Mouse (Mus musculus) adipocyte (in vitro differentiated cells): ENCODE measurements around the gene 4933402J07Rik.

ENCODE experiments used
- DNase-seq: peaks from one replicate; pipeline ENCODE4 v3.0.0-alpha.2; 2016; ENCODE audit warnings: low spot score

4933402J07Rik gene

DNA sequence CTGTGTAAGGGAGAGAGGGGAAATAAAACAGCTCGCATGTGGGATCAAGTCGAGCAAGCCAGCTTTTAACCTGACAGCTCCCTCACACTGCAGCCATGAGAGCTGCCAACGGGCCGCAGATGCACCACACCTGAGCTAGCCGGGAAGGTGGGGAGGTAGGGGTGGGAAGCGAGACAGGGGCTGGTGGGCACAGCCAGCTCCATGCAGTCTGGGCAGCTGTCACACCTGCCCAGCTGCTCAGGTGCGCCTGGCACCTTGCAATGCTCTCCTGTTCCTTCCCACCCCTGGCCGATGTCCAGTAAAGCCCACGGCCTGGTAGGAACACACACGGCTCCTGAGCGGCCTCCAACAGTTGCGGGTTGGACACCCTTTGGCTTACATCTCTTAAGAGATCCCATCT, 57.5 kb downstream of the 4933402J07Rik start:
- no peak for DNase-seq

DNA sequence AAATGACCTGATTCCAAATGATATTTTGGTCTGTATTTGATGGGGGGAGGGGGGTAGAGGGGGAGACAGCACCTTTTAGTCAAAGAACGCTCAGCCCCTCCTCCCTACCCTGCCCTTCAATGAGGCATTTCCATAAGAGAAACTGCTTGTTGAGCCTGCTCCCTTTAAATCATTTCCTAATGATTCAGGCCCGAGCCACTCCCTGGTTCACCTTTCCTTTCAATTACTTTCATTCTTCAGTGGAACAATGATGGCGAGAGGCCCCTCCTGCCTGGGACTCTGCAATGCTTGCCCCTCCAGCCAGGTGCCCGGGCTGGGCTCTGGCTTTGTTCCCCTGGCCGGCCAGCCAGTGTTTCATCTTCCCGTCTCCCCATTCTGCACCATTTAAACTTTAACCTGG, 66.0 kb downstream of the 4933402J07Rik start:
- DNase-seq, result no peak

DNA sequence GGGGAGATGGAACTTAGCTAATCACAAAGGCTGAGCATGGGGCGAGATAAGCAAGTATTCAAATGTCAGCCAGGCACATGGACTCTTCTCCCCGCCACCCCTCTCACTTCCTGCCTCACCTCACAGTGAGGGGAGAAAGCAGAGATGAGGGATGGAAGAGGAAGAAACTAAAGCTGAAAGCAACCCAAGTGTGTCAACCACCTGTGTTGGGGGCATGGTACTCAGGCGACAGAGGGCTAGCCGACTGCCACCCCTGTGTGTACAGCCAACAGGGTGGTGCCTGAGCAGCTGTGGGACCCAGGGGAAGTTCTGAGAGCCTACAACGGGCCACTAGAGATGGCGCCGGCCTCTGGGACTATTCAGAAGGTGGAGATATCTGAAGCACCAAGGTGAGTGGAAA, 68.1 kb downstream of the 4933402J07Rik start:
- DNase-seq, result no peak

DNA sequence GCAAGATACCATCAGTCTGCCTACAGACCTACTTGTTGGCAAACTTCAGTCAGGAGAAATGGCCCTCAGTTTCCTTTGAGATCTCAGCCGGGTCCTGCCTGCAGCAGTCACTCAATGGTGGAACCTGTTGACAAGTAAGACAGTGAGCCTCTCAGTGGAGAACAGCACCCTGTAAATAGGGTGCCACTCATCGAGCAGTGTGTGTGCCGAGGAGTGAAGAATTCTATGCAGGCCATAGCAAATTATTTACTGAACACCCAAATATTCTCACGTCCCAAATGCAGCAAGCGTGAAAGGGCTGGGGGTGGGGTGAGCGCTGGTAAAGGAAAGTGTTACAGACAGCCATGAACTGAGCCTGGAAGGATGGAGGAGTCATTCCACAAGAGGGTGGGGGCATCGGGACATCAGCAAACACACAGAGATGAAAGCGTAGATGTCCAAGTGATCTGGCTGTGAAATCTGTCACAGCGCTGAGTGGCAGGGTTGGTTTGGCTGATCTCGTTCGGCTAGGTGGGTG, 72.6 kb downstream of the 4933402J07Rik start:
- DNase-seq, result no peak
